Mouse (Mus musculus) G1E (cell line): ENCODE data around the gene Mypn. TPM values are rescaled to one million over a fixed set of nuclear protein-coding genes. Genes with fewer than 3 reads are reported as not detected.

Source experiments
- ATAC-seq: 2 replicates; pipeline ENCODE4 v1.8.0; 2016; ENCODE audit warnings: mild to moderate bottlenecking; ENCODE audit not compliant: insufficient number of reproducible peaks, poor library complexity, low FRiP score, severe bottlenecking; ENCODE audit errors: extremely low read depth
- DNase-seq: peaks from one replicate; pipeline ENCODE4 v3.0.0; 2012; ENCODE audit warnings: low spot score
- H3K27me3 ChIP-seq: 2 replicates; pipeline ENCODE4 v1.6.1; 2012; ENCODE audit warnings: mild to moderate bottlenecking, low read length, inconsistent platforms; ENCODE audit not compliant: insufficient read depth
- H3K36me3 ChIP-seq: replicated peaks from 2 replicates; pipeline ENCODE3; 2012; ENCODE audit warnings: mild to moderate bottlenecking, inconsistent platforms
- H3K4me1 ChIP-seq: 2 replicates; pipeline ENCODE4 v1.6.1; 2012; ENCODE audit warnings: low read depth, low read length, inconsistent platforms, mixed read lengths; ENCODE audit not compliant: insufficient read depth
- H3K4me3 ChIP-seq: 2 replicates; pipeline ENCODE4 v1.5.1; 2012; ENCODE audit warnings: low read depth, mild to moderate bottlenecking, inconsistent platforms, low read length, moderate library complexity, mixed read lengths
- H3K9me3 ChIP-seq: replicated peaks from 2 replicates; pipeline ENCODE4 v1.6.1; 2012; ENCODE audit warnings: inconsistent platforms
- CTCF ChIP-seq: IDR thresholded peaks from 2 replicates; pipeline ENCODE4 v1.5.1; 2012; ENCODE audit warnings: low read depth, low read length, inconsistent platforms, mixed read lengths
- GATA1 ChIP-seq: IDR thresholded peaks from 2 replicates; pipeline ENCODE4 v1.6.1; 2012; ENCODE audit warnings: borderline replicate concordance, low read length, inconsistent platforms, mixed read lengths
- GATA2 ChIP-seq: IDR thresholded peaks from 2 replicates; pipeline ENCODE4 v1.6.1; 2012; ENCODE audit warnings: low read depth, low read length, inconsistent platforms, borderline replicate concordance
- POLR2AphosphoS5 ChIP-seq: IDR thresholded peaks from 2 replicates; pipeline ENCODE4 v1.6.1; 2012; ENCODE audit warnings: low read depth, low read length, inconsistent platforms; ENCODE audit not compliant: insufficient replicate concordance
- TAL1 ChIP-seq: conservative IDR thresholded peaks from 2 replicates; pipeline ENCODE4 v1.6.1; 2012; ENCODE audit warnings: low read depth, low read length, inconsistent platforms, mixed read lengths
- polyA plus RNA-seq: library from polyadenylated mRNA; stranded (reverse); fragments of >175 nt; gene quantifications from 2 replicates; pipeline ENCODE4 v1.2.3, GENCODE M21; 2012
- total RNA-seq, 2 experiments: library from RNA; stranded (forward) in 1 of 2; stranded (reverse) in 1 of 2; fragments of 200-1000 nt in 1 of 2; fragments of >200 nt in 1 of 2; fragmentation: Nextera tagmentation in 1 of 2; gene quantifications; 2 replicates each; pipeline ENCODE4 v1.2.3; 2014 to 2017

Gene Mypn
- total and polyA plus RNA-seq, 3 experiments: not detected

DNA sequence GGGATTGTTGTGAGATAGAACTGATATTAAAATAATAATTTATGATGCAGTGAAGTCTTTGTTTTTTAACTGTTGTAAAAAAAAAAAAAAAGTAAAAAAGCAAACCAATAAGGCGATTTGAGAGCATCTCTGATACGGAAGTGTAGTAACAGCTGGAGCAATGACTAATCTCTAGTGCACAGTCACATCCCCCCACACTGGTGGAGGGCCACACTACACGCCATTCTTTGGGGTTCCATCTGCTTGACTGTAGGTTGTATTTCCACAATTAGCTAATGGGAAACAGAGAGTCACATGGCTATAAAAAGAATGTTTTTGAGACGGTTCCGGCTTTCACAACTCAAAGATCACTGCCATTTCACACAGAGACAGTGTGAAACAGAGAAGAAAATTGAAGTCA is 30.4 kb upstream of the Mypn start:
- TF ChIP-seq CTCF: no peak
- no peak for TF ChIP-seq GATA2
- TF ChIP-seq TAL1: no peak
- TF ChIP-seq POLR2AphosphoS5: no peak
- TF ChIP-seq GATA1: no peak
- peaks cover 15% of the 10 kb centered on the region for H3K9me3 ChIP-seq
- H3K36me3 ChIP-seq: no peaks in the 10 kb centered on the region
- no peaks in the 10 kb centered on the region for H3K4me1 ChIP-seq
- no peak overlapping the region for H3K4me3 ChIP-seq
- no peaks in the 10 kb centered on the region for H3K27me3 ChIP-seq
- ATAC-seq (no peak), DNase-seq (no peak)

DNA sequence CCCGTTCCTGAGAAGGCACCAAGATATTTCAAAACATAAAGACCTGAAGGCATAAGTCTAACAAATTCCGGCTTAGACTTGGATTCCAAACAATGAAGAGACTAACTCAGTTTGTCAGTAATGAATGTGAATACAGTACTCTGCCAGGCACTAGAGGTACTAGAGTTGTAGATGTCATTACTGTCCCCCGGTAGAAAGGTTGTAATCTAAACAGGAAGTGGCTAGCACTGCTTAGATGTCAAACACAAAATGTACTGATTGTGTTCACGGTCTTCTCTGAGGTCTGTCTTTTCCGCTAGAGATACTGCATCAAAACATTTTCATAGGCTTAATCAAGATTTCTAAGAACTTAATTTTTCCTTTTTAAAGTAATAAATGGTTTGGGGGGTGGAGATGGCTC is 27.9 kb upstream of the Mypn start:
- Histone ChIP-seq H3K27me3 (no peaks in the 10 kb centered on the region), H3K4me3 (no peak overlapping the region), H3K4me1 (no peaks in the 10 kb centered on the region), H3K36me3 (no peaks in the 10 kb centered on the region), H3K9me3 (peaks cover 13% of the 10 kb centered on the region)
- ATAC-seq (no peak), DNase-seq (no peak)
- TF ChIP-seq GATA2 (no peak), CTCF (no peak), POLR2AphosphoS5 (no peak), TAL1 (no peak), GATA1 (no peak)

DNA sequence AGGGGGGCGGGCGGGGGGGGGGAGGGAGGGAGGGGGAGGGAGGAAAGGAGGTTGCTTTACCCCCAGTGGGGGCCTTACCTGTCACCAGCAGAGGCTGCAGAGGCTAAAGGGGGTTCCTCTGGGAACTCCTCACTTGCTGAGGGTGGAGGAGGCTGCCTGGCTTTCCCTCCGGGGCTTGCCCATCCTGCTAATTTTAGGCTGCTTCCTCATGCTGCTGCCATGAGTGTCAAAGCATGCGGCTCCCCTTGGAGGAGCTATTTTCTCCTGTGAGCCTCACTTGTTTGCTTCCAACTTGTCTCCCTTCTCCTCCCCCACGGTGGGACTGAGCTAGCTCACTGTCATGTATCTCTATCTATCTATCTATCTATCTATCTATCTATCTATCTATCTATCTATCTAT is 27.1 kb upstream of the Mypn start:
- ATAC-seq (no peak), DNase-seq (no peak)
- H3K27me3 ChIP-seq: no peaks in the 10 kb centered on the region
- no peaks in the 10 kb centered on the region for H3K36me3 ChIP-seq
- no peak for TF ChIP-seq GATA2
- TF ChIP-seq CTCF: no peak
- TF ChIP-seq TAL1: no peak
- TF ChIP-seq POLR2AphosphoS5: no peak
- no peak for TF ChIP-seq GATA1
- no peak overlapping the region for H3K4me3 ChIP-seq
- H3K4me1 ChIP-seq: no peaks in the 10 kb centered on the region
- peaks cover 10% of the 10 kb centered on the region for H3K9me3 ChIP-seq

DNA sequence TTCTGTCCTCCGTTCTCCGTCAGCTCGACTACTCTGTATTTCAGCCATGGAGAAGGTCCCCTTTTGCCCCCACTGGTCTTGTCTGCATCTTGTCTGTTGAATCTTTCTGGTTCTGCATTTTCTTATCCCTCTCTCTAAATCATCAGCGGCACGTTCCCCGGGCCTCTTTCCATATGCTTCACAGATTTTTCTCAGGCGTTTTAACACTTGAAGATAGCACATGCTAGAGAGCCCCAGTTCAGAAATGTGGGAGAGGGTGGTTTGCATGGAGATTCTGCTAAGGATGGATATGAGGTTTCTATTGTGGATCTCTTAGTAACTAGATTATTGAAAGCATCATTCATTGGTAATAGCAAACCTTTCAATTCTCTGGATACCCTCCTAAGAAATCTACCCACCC is 26.5 kb upstream of the Mypn start:
- H3K27me3 ChIP-seq: no peaks in the 10 kb centered on the region
- no peaks in the 10 kb centered on the region for H3K36me3 ChIP-seq
- no peak for TF ChIP-seq POLR2AphosphoS5
- TF ChIP-seq TAL1: no peak
- TF ChIP-seq GATA2: no peak
- TF ChIP-seq CTCF: no peak
- no peak for TF ChIP-seq GATA1
- DNase-seq: no peak
- H3K4me3 ChIP-seq: no peak overlapping the region
- peaks cover 6% of the 10 kb centered on the region for H3K9me3 ChIP-seq
- no peak for ATAC-seq
- no peaks in the 10 kb centered on the region for H3K4me1 ChIP-seq

DNA sequence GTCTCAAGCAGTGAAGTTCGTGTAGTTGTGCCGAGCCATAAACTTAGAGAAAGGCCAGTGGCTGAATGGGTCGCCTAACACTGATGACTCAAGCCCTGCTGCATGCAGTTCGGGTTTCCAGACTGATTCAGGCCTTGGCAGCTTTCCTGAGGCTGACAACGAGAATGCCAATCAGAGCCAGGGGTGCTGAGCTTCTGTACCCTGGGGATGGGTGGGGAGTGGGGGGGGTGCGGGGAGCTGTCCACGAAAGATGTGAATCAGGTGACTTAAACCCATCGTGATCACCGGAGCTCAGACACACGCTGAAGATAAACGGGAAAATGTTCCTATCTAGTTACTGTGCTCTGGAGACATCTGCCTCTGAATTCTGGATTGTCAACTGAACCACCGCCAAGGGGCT is 20.6 kb upstream of the Mypn start:
- H3K4me3 ChIP-seq: no peak overlapping the region
- H3K4me1 ChIP-seq: no peaks in the 10 kb centered on the region
- TF ChIP-seq GATA2: no peak
- TF ChIP-seq POLR2AphosphoS5: no peak
- TF ChIP-seq TAL1: no peak
- TF ChIP-seq CTCF: no peak
- no peak for TF ChIP-seq GATA1
- ATAC-seq: no peak
- no peaks in the 10 kb centered on the region for H3K36me3 ChIP-seq
- no peaks in the 10 kb centered on the region for H3K27me3 ChIP-seq
- no peaks in the 10 kb centered on the region for H3K9me3 ChIP-seq
- DNase-seq: no peak

DNA sequence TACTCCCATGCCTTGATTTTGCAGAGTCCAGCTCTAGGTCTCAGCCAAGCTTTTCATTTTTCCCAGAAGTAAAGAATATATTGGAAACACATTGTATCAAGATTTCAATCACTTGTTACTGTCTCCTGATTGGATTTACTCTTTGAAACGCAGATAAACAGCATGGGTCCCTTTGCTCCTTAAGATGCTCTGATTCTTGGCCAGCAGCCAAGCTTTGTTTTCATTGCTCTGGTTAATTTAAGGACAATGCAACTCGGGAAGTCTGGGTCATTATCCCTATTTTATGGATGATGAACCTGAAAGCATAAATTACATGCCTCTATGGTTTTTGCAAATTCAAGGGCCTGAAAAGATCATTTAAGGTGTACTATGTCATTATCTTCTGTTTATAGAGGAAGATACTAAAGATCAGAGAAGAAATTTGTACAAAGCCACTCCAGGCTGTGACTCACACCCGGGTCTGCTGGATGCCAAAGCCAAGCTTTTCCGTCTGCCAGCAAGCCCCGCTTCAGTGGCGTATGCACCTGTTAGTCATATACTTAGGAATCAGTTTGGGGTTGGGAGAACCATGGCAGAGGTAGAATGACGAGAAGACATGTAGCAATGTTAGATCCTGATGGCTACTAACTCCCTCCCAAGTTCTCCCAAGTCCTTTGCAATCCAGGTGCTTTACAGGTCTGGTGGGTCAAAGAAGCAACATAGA is 17.5 kb upstream of the Mypn start:
- DNase-seq: no peak
- no peaks in the 10 kb centered on the region for H3K4me1 ChIP-seq
- H3K27me3 ChIP-seq: no peaks in the 10 kb centered on the region
- H3K4me3 ChIP-seq: no peak overlapping the region
- no peaks in the 10 kb centered on the region for H3K36me3 ChIP-seq
- TF ChIP-seq GATA2 (no peak), POLR2AphosphoS5 (no peak), GATA1 (no peak), TAL1 (no peak), CTCF (no peak)
- no peaks in the 10 kb centered on the region for H3K9me3 ChIP-seq
- no peak for ATAC-seq
